Mouse (Mus musculus) adrenal gland (tissue): ENCODE measurements around the gene Itpk1.
"Not testable (repeated sequence)": the region's sequence is repeated elsewhere in the genome, so short reads cannot be mapped to it uniquely, and the experiment has no call there.

Experiments
- intact Hi-C: fragments of 180-260 bp; cut with DNase I; formaldehyde crosslinking; loops from one replicate; pipeline ENCODE4 v1.15.1; 2025

Itpk1 gene

GRCm38 (mm10) chr12:102631690-102632089 is 73.0 kb downstream of the Itpk1 start:
- intact Hi-C loops = no loop called here

DNA sequence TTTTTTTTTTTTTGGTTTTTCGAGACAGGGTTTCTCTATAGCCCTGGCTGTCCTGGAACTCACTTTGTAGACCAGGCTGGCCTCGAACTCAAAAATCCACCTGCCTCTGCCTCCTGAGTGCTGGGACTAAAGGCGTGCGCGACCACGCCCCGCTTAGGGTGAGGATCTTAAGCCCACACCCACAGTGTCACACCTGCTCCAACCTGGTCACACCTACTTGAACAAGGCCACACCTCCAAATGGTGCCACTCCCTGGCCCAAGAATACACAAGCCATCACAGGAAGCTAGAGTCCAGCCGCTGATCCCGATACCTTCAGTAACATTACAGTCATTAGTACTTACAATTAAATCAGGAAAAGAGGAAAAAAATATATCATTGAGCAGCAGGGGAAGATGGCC is 74.3 kb downstream of the Itpk1 start:
- intact Hi-C loops = not testable (repeated sequence)

DNA sequence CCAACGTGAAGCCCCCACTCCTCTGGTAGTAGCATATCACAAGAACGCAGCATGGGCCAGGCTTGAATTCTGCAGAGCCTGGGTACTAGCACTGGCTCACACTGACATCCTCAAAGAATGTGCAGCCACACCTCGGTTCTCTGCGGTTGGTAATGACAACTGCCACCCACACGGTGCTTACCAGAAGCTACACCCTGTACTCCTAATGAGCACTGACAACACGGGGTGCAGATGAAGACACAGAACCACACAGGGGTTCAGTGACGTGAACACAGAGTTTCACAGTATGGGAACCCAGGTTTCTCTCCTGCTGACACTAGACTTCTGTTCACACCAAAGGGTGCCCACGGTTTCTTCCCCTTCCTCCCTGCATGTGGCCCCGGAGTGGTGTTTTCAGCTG is 76.5 kb downstream of the Itpk1 start:
- intact Hi-C loops = no loop called here

DNA sequence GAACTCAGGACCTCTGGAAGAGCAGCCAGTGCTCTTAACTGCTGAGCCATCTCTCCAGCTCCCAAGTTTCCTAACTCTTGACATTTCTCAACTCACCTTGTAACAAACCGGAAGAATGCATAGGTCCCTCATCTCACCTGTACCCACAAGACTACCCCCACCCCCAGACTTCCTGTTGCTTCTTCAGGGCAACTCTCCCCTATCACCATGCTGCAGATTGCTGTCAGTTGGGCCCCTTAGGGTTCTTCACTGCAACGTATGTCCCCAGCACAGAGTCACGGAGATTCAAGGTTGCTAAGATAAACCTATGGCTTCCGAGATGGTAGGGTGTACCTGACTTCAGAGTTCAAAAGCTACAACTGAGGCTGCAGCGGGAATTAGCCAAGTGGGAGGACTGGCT is 77.2 kb downstream of the Itpk1 start:
- intact Hi-C loops = no loop called here

- intact Hi-C loops = no loop called here
These were observed 77.9 kb downstream of the Itpk1 start for GRCm38 (mm10) chr12:102626841-102627240.

GRCm38 (mm10) chr12:102625717-102626116 is 79.0 kb downstream of the Itpk1 start:
- intact Hi-C loops = no loop called here

GRCm38 (mm10) chr12:102625118-102625517 is 79.6 kb downstream of the Itpk1 start:
- intact Hi-C loops = no loop called here

- intact Hi-C loops = no loop called here
These were observed 80.9 kb downstream of the Itpk1 start for GRCm38 (mm10) chr12:102623827-102624226.

GRCm38 (mm10) chr12:102622302-102622842 is 82.4 kb downstream of the Itpk1 start:
- intact Hi-C loops = no loop called here

DNA sequence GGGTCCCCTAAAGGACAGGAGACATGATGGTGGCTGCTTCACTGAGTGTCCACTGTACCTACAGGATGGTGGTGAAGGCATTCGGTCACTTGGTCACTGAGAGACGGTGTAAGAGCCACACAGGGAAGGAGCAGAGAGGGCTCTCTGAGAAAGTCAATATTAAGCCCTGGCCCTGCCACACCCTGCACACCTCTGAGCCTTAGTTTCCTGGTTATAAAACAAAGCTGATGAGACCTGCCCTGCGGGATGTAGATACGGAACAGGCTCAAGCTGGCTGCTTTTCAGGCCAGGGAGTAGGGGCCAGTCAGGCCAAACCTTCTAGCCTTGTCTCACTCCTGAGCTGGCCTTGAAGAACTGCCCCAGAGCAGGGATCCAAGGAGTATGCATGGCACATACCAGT is 82.9 kb downstream of the Itpk1 start:
- intact Hi-C loops = no loop called here

GRCm38 (mm10) chr12:102621205-102621604 is 83.5 kb downstream of the Itpk1 start:
- intact Hi-C loops = no loop called here

GRCm38 (mm10) chr12:102619908-102620307 is 84.8 kb downstream of the Itpk1 start:
- intact Hi-C loops = no loop called here

DNA sequence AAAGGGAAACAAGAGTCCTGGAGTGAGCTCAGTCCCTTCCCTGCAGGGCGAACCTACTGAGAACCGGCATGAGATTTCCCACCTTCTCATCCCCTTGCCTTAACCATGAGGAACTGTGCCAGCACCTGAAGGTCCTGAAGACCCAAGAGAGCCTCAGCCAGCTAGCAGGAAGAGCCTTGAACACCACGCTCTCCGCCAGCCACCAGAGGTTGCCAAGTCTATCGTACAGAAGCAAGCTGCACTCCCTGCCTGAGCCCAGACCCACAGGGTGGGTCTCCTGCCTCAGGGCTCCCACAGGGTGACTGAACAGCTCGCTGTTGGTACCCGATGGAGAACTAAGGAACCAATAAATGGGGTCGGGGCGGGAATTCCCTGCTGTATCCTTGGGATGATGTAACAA is 86.6 kb downstream of the Itpk1 start:
- intact Hi-C loops = no loop called here

GRCm38 (mm10) chr12:102616843-102617519 is 87.7 kb downstream of the Itpk1 start:
- intact Hi-C loops = no loop called here

DNA sequence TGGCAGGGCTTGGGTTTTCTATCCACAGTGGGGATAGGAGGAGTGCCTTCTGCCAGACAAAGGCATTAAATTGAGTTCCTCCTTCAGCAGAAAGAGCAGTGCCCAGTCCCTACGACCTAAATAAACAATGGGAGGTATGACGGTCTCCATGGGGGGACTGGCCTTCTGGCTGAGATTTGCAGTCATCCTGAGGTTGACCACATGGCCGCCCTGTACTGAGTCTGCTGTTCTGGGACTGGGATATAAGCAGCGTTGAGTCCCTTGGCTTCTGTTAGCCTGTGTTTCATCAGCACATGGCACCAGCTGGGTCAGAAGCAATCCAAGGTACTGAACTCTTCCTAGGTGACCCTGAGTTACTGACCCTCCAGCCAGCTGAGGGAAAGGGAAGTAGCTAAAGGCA is 88.5 kb downstream of the Itpk1 start:
- intact Hi-C loops = no loop called here

DNA sequence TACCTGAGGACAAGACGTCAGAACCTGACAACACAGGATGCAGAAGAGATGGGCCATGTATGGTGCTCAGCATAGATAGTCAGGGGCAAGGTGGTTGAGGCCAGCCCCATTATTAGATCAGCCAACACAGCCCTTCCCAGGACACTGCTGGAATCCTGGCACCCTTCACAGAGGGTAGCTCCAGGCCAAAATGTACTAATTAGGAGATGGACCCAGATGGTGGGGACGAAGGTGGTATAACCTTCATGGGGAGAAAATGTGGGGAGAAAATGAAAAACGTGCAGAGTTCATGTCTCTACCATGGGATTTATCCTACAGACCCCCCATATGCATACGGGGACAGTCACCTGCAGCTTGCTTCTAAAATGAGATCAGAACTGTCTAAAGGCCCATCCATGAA is 91.3 kb downstream of the Itpk1 start:
- intact Hi-C loops = no loop called here

- intact Hi-C loops = no loop called here
These were observed 92.3 kb downstream of the Itpk1 start for GRCm38 (mm10) chr12:102612431-102612830.

DNA sequence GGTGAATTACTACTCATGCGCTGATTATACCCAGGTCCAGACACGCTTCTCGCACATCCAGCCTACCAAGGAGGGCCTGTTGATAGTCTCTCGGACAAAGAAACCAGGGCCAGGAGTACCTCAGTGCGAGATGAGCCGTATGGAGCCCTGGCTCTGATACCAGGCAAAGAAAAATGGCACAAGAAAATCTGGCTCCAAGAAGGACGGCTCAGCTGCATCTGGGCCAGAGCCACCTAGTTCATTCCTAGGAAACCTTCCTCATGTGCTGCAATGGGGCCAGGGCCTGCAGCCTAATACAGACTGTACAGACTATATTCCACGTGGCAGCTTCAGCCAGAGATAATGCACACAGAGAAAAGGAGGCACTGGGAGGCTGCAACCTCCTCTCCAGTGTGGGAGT is 93.8 kb downstream of the Itpk1 start:
- intact Hi-C loops = no loop called here

DNA sequence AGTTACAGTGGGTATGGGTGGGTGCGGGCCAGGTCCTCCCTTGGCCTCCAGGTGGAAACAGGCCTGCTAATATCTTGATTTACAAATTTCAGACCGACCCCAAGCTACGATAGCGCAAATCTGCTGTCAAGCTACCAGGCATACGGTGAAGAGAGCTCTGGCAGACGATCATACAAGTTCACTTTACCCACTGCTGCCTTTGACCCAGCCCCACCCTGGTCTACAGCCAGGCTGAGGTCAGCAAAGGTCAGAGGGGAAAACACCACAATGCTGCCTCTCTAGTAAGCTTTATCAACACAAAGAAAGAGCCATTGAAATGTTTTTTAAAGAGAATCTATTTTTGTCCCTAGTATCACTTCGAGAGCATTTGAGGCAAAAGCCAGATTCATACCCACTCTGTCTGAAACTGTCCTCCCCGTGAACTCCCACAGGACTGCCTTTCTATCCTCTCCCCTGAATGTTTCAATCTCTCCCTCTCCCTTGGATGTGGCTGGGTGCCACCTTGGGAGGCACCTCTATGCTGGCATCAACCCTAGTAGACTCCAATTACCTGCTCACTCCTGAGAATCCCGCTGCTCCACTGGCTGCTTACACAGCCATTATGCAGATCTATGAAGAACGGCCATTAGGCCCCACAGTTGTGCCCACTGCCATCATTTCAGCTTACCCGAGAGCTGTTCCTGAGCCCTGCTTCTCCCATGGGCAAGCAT is 96.8 kb downstream of the Itpk1 start:
- intact Hi-C loops = no loop called here

- intact Hi-C loops = no loop called here
These were observed 97.7 kb downstream of the Itpk1 start for GRCm38 (mm10) chr12:102607066-102607465.

DNA sequence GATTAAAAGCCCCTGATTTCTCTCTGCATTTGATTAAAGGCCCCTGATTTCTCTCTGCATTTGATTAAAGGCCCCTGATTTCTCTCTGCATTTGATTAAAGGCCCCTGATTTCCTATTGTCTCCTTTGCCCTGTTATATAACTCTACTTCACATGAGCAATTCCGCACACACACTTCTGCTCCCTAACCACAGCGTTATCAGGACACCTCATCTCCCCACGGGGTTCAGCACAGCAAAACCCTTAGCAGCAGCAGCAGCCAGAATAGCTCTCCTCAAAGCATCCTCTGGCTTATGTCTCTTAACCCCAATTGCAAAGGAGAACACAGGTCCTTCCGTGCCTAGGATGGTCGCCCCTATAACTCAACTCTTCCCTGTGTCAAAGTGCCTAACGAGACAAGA is 99.1 kb downstream of the Itpk1 start:
- intact Hi-C loops = no loop called here

- intact Hi-C loops = no loop called here
These were observed 102.3 kb downstream of the Itpk1 start for GRCm38 (mm10) chr12:102602255-102603041.
